Mouse (Mus musculus) gastrocnemius, postnatal 36 days (tissue): ENCODE data around the gene Pdzrn4. TPM values are rescaled to one million over a fixed set of nuclear protein-coding genes. Genes with fewer than 3 reads are reported as not detected.
"Not testable (repeated sequence)": the region's sequence is repeated elsewhere in the genome, so short reads cannot be mapped to it uniquely, and the experiment has no call there.

Experiments
- DNase-seq, 2 experiments: peaks; one replicate each; pipeline ENCODE4 v3.0.0; 2022
- intact Hi-C: fragments of 180-260 bp; cut with DNase I; formaldehyde crosslinking; loops from one replicate; pipeline ENCODE4 v1.15.1; 2025
- long read RNA-seq, 2 experiments: library from polyadenylated mRNA; stranded (forward); transcript quantifications; one replicate each; pipeline ENCODE4 v2.0.0; 2021
- total RNA-seq, 2 experiments: library from RNA; stranded (reverse); gene quantifications; 2 replicates each; pipeline ENCODE4 v1.2.3; 2021

The Pdzrn4 gene
- total RNA-seq, result under 1 TPM; 0.44 to 0.64 TPM
- long read RNA-seq, experiment 1, result 0 reads
- long read RNA-seq, experiment 2, result 0 reads

DNA sequence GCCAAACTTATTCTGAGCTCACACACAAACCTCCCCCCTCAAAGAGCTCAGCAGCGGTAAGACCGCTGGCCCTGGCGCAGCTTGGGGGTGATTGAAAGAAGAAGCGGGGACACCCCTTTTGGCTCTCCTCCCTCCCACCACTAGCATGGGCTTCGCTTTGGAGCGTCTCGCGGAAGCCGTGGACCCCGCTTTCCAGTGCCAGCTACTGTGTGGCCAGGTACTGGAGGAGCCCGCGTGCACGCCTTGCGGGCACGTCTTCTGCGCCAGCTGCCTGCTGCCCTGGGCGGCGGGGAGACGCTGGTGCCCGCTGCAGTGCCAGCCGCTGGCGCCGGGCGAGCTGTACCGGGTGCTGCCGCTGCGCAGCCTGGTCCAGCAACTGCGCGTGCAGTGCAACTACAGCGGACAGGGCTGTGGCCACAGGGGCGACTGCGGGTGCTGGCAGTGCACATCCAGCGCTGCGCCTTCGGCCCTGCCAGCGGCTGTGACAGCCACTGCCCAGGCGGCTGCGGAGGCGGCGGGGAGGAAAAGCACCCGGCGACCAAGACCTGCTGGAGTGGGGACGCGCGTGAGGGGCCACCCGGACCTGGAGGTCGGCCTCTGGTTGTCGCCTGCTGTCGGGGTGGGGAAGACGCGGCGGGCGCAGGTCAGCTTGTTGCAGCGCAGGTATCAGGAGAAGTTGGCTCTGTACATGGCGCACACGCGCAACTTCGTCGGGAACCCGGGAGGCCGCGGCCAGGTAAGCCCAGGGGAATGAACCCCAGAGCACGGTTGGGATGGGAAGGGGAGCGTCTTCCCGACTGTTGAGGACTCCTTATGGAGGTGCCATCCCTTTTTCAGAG, at the start of gene Pdzrn4:
TSS of gene Pdzrn4 (plus strand) at position 112 of the 839 bp plus-strand sequence.
- intact Hi-C loops, result no loop called here
- no peak for DNase-seq

DNA sequence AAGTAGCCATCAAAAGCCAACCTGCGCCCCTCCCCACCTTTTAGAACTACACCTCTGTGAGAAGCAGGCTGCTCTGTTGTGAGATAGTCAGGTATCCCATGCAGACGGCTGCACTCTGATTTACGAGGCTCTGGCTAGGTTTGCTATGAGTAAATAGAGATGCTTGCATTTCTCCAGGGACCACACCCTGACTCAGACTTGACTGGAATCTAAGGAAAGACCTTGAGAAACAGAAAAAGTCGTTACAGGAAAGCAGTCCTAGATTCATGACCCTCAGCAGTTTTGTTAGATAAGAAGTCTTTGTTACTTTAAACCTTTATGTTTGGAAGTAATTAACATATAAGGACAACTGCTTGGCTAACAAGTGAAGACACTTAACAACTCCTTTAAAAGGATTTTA, 49.3 kb upstream of the Pdzrn4 start:
- DNase-seq, result no peak
- intact Hi-C loops, result no loop called here

DNA sequence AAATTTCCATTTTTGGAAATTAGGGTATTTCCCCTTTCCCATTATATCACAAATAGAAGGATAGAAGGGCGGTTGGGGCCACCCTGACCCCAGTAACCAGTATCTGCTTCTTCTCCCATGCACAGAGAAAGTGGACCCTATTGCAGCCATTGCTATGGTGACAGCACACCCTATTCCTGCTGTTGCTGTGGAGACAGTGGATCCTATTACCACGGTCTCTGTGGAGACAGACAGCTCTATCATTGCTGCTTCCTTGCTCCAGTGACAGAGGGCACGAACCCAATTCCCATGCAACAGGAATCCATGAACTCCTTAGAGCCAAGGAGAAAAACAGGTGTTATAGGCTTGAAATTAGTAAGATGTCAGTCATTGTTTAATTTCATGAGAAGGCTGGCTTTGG, 48.8 kb upstream of the Pdzrn4 start:
- intact Hi-C loops, result no loop called here
- DNase-seq, result no peak

- DNase-seq, intact Hi-C loops: not testable (repeated sequence)
Observed at GRCm38 (mm10) chr15:92348453-92348852, 48.2 kb upstream of the Pdzrn4 start.

DNA sequence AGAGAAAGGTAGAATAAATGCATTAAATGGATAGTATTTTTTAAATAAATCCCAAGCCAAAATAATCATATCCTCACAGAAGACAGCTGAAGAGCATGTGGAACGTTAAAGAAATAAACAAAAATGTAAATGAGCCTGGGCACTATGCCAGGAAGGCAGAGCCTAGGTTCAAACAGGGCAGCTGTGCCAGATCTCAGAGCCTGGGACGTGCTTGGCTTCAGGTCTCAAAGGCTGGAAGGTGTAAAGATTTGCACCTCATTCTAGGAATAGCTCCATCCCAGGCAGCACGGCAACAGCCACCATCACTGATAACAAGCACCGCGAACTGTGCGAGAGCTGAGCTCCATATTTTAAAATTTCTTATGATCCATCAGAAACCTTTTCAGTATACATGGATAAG, 32.5 kb upstream of the Pdzrn4 start:
- DNase-seq, result no peak

GRCm38 (mm10) chr15:92364592-92364991, 32.1 kb upstream of the Pdzrn4 start:
- intact Hi-C loops, result no loop called here
- DNase-seq, result no peak

More for the DNA sequence above, 32.5 kb upstream of the Pdzrn4 start:
- intact Hi-C loops, result no loop called here

DNA sequence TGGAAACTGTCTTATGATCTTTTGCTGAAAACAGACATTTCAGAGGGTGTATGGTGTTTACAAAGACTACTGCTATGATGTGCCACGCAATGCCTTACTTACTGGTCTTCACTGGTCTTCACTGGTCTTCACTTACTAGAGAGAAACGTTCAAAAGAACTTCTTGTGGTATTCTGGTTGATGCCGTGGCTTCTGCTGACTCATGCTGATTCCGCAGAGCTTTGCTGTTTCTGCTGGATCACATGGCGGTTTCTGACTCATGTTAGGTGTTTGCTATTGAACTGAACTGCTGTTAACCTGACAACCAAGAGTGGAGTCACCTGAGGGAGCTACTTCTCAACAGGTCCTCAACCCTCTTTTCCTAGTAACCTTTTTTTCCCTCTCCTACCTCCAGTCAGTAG, 1.9 kb upstream of the Pdzrn4 start:
- intact Hi-C loops, result no loop called here

DNA sequence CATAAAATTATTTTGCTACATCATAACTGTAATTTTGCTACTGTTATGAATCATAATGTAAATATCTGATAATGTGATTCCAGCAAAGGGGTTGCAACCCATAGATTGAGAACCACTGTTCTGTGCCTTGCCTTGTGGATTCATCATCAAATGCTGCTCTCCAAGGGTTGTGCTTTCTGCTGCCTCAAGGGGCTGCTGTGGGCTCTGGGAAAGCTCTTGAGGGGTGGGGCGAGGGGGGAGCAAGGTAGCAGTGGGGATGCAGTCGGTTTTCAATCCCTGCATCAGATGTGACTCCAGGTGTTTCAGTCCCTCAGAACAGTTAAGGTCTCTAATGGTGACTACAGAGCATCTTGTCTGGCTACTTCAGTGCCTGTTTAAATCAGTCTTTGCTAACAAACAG, 2.1 kb downstream of the Pdzrn4 start:
- no peak for DNase-seq
- intact Hi-C loops, result no loop called here

More for the DNA sequence above, 1.9 kb upstream of the Pdzrn4 start:
- no peak for DNase-seq

DNA sequence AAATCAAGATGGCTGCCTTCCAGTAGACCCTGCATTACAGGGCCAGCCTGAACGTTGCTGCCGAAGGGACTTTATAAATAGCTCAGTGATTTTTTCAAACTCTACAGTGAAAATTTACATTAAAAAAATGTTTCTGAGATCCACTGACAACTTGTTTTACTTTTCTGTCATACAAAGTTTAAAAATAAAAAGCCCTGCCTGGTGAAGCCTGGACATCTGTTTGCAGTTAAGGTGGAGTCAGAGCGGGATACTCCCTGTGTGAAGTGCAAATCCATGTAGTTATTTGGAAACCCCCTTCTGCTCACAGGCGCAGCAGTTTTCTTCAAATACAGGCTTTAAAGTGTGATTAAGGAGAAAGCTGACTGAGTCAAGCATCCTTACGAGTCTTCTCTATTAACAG, 2.6 kb downstream of the Pdzrn4 start:
- intact Hi-C loops, result no loop called here
- DNase-seq, result no peak

DNA sequence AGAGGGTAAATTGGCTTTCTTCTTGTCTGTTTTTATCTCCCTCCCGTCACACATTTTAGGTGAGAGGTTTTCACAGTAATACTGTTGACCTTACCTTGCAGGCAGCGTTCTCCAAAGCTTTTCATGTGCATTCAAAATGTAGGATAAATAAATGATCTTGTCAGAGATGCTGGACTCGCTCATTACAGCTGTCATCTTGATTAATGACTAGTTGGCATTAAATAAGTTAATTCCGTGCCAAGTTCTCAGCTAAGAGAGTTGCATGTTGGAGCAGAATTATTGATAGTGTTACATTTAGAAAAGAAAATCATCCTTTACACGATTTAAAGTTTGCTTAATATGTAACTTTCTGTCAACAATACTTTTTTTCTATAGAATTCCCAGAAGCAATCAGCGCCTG, 4.9 kb downstream of the Pdzrn4 start:
- no peak for DNase-seq
- intact Hi-C loops, result no loop called here

DNA sequence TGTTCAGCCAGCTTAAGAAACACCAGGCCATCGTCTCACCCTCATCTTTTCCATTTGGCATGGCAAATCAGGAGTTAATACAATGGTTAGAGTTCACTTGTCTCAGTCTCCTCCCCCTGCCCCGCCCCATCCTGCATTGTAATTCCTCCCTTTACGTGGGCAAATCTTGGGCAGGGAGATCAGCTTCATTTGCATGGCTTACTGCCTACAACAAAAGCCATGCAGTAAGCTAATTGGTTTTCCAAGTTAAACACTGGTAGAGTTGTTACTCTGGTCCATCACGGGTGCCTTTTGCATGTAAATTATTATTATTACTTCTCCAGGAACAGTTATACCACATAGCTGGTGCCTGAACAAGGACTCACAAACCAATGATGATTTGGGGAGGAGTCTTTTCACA, 18.6 kb downstream of the Pdzrn4 start:
- DNase-seq, result no peak
- intact Hi-C loops, result no loop called here

GRCm38 (mm10) chr15:92416141-92416540, 19.5 kb downstream of the Pdzrn4 start:
- no peak for DNase-seq
- intact Hi-C loops, result no loop called here

GRCm38 (mm10) chr15:92416658-92417057, 20.0 kb downstream of the Pdzrn4 start:
- no peak for DNase-seq
- intact Hi-C loops, result no loop called here

DNA sequence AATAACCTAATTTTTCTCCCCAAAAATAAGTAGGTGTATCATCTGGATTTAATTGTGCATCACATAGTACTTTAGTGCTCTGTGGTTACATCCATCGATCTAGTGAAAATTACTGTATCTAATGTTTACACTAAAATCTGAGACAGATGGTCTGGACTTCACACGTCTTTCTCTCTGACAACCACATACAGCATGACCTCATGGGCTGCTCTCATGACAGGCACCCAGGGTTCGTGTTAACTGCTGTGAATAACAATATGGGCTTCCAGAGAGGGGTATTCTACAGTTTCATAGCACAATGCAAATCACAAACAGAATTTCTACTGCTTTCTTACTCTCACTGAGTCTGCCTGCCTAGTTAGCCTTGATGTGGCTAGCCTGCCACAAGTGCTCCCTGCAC, 20.4 kb downstream of the Pdzrn4 start:
- intact Hi-C loops, result no loop called here
- DNase-seq, result no peak

GRCm38 (mm10) chr15:92434605-92435004, 37.9 kb downstream of the Pdzrn4 start:
- intact Hi-C loops, result loop anchor here (5.0 kb wide), 1 partner anchor 783 kb away; no protein-coding TSS in a partner anchor

GRCm38 (mm10) chr15:92435306-92435705, 38.6 kb downstream of the Pdzrn4 start:
- intact Hi-C loops, result loop anchor here (5.0 kb wide), 1 partner anchor 782 kb away; no protein-coding TSS in a partner anchor
- no peak for DNase-seq

More at GRCm38 (mm10) chr15:92434605-92435004, 37.9 kb downstream of the Pdzrn4 start:
- DNase-seq, result no peak

DNA sequence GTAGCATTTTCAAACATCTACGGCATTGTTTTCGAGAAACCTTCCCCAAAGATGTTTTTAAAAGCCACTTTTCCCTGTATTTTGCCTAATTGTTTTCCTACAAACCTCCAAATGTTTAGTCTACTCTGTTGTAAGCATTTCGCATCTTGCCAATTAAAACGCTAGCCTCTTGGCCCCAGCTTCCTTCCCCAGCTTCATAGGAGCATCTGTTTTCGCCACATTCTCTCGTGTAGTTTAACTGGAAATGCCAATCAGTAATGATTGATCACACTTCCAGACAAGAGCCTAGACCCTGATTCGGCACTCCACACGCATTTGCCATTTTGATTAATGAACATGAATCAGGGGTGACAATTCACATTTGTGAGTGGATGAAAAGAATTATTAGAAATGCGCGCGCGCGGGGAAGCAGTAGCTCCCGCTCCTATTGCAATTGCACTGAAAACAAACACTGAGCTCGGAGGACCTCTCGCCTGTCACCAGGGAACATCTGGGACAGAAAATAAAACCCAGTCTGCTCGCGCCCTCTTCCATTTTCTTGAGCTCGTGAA, 45.0 kb downstream of the Pdzrn4 start:
- DNase-seq, result no peak
- intact Hi-C loops, result no loop called here

GRCm38 (mm10) chr15:92447708-92448147, 51.0 kb downstream of the Pdzrn4 start:
- DNase-seq, result no peak
- intact Hi-C loops, result no loop called here

DNA sequence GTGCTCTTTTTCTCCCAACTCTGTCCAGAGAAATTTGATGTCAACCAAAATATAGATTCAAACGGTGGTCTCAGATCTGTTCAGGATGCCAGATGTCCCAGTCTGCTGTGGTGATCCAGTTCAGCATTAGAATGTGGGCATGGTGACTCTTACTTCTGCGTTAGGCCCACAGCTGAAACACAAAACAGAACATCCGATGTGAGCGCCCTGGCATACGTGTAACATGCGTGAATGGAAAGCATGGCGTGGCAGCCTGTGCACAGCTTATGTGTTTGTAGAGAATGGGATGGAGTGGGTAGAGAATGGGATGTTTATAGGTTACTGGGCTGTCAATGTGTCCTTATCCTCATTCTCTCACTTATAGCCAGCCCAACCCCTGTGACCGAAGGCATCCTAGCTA, 52.4 kb downstream of the Pdzrn4 start:
- intact Hi-C loops, result no loop called here
- DNase-seq, result no peak

DNA sequence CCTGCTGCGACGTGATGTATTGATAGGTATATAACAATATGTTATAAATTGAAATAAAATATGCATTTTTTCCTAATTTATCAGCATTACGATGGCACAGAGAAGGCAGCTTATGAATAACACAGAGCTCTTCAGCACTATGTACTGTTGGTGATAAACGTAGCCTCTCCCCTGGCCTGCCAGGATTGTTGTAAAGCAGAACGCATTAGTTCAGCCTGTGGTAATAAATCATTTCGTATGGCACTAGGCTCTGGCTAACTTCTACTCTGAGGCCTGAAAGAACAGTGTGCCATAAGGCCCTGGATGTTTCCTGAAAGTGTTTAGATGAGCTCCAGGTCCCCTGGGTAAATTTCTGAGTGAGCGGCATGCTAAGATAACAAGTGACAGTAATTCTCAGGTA, 55.9 kb downstream of the Pdzrn4 start:
- intact Hi-C loops, result no loop called here
- DNase-seq, result no peak

DNA sequence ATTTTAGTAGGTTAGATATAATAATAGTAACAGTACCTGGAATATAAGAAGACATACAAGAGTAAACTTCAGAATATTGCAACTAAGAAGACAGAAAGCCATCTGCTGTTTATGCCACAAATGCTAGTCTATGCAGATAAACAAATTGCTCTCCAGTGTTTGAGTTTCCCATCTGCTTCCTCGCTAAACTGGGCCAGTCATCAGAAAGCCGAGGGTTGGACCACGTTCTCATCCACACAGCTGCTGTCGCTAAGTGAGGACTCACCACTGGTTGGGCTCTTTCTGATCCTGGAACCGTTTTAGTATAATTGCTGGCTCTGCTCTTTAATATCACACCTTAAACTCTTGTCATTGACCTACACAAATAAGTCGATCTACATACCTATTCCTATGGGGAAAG, 85.5 kb downstream of the Pdzrn4 start:
- DNase-seq, result no peak
- intact Hi-C loops, result no loop called here

DNA sequence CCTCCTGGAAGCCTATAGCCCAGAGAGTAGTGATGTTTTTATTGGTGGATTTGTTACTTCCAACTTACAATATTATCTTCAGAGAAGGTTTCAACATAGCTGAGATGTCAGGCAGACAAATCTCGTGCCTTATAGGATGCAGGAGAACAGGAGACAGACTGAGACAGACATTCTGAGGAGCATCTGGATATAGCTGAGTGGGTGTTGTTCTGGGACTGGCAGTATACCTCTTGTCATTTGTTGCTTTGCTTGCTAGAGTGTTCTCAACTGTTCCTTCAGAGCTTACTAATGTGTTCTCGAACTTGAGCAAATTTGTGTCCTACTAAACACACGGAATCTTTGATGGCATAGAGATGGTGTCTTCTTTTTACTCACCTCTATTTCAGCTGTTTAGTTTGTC, 94.7 kb downstream of the Pdzrn4 start:
- intact Hi-C loops, result no loop called here
- no peak for DNase-seq
